Mouse (Mus musculus): ENCODE results near the gene Ndufb8.

Gene Ndufb8

DNA sequence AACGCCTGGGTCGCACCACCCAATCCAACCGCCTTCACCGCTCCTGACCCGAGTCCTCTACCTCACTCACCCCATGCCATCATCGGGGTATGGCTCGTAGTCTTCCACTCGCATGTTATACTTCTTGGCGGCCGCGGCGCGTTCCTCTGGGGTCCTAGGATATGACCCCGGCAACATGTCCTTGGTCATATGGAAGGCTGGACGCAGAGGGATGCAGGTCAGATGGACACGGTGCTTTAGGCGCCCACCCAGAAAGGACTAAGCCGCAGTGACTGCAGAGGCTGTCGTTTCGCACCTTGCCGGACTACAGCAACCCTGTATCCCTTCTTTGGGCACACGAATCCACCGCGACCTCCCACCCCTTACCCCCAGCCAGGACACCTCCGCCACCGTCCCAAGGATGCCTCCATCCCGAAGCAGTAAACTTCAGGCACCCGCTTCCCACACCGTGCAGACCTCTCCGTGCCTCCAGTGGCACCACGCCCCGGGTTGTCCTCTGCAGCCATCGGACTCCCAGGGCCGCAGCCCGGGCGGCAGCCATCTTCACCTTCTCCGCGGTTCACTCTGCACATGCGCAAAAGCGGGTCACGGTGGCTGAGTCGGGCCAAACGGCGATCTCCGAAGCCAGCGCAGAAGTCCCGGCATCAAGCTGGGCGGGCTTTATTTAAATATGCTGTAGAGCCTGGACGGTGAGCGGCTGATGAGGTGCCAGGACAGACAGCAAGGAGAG lies at the start of gene Ndufb8:
Ndufb8 (minus strand) TSS at position 580 of the 730 bp plus-strand sequence.
- DNase-seq: peak; percentile 94 to 98

GRCm38 (mm10) chr19:44594180-44594579 lies 38.9 kb upstream of the Ndufb8 start:
- DNase-seq: no peak

- no peak for DNase-seq
Measured at GRCm38 (mm10) chr19:44591638-44592037, 36.4 kb upstream of the Ndufb8 start.

- DNase-seq: no peak
Measured at GRCm38 (mm10) chr19:44590992-44591391, 35.8 kb upstream of the Ndufb8 start.

GRCm38 (mm10) chr19:44589591-44590223 lies 34.5 kb upstream of the Ndufb8 start:
- DNase-seq: no peak

DNA sequence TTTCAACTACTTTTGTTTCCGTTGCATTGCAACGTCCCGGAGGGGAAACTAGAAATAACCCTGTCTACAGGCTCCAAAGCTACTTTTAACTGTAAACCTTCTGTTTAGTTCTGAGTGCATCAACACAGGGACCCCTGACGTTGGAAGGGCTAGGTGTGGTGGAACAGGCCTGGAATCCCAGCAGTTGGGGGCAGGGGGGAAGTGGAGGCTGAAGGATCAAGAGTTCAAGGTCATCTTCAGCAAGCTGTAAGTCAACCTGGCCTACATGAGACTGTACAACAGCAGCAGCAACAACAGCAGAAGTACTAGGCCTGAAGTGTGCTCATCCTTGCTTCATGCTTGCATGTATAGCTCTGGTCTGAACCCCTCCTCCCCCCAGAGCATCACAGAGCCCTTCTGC lies 32.8 kb upstream of the Ndufb8 start:
- DNase-seq: no peak

GRCm38 (mm10) chr19:44582638-44583309 lies 27.5 kb upstream of the Ndufb8 start:
- peak; percentile 82 to 89 for DNase-seq

DNA sequence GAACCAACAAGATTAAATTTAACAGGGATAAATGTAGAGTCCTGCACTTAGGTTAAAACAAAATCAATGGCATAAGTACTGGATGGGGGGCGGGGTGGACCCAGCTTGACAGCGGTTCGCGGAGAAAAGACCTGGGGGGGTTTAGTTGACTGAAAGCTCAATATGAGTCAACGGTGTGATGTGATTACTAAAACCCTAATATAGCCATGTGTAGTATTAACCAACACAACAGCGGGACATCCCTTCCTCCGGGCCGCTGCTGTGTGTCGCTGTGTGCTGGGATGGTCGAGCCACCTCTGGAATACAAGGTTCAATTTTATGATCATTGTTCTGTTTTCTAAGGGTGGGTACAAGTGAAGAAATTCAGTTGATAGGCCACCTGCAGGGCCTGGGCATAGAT lies 26.9 kb upstream of the Ndufb8 start:
- DNase-seq: no peak

DNA sequence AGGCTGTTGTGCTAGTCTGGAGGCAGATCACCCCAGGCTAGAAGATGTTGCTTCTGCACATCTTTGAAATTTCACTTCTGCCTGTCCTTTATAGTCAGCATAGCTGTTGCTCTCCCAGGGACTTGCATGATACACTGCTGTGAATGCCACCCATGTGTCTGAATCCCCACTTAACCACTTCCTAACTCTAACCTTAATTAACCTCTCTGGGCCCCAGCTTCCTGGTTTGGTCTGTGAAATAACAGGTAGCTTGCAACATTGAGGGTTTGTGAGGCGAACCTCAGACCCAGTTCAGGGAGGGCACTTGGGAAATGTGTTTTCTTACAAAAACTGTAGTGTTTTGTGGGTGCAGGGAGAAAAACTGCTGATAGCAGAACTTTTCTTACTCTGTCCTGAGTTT lies 22.8 kb upstream of the Ndufb8 start:
- no peak for DNase-seq

DNA sequence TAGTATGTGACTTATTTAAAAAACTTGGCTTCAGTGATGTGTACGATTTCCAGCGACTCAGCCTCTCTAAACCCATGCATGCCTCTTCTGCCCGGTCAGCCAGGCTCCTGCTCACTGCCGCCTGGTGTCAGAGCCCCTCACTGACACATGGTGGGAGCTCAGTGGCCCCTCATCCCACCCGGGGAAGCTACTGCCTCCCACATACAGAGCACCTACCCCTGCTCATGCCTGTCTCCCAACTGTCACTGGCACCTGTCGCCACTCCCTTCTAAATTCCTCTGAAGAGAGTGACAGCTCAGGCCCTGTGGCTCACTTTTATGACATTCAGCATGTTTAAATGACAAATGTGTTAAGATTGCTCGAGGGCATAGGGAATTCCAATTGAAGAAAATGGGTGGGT lies 21.0 kb upstream of the Ndufb8 start:
- DNase-seq: no peak

DNA sequence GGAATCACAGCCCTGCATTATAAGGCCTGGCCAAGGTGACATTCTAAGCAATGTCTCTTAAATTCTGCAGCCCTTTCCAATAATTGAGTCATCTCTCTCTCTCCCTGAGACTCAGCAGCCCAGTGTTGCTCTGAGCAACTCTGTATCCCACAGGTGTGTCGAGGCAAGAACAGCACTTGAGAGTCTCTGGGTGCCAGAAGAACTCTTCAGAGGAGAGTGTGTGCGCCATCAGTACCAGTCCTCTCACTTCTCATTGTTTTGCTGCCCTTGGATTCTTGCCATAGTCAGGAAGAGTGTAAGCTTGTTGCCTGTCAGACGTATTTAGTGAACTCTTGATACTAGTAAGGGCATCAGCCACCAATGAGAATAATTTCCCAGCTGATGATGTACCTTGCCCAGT lies 12.5 kb upstream of the Ndufb8 start:
- DNase-seq: no peak

GRCm38 (mm10) chr19:44564006-44564405 lies 8.8 kb upstream of the Ndufb8 start:
- DNase-seq: no peak

GRCm38 (mm10) chr19:44562652-44563206 lies 7.5 kb upstream of the Ndufb8 start, which contains the start of gene Hif1an:
Hif1an (plus strand) TSS chr19:44562850.
- peak; percentile 95 for DNase-seq

DNA sequence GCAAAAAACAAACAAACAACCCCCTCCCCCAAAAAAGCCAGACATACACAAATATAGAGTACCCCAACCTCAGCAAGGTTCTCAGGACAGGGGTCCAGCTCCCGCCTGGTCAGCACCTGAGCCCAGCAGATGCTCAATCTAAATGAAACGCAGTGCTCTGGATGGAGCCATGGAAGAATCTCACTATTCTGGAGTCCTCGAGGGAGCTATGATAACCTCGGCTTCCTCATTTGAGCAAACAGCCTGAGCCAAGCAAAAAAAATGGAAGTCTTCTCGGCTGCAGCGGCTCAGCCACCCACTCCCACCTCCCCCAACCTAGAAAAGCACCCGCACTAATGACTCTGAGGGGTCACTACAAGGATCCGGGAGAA lies 765 bp downstream of the Ndufb8 start:
- DNase-seq: no peak

- no peak for DNase-seq
Measured at GRCm38 (mm10) chr19:44553286-44553685, 2.0 kb downstream of the Ndufb8 start.

DNA sequence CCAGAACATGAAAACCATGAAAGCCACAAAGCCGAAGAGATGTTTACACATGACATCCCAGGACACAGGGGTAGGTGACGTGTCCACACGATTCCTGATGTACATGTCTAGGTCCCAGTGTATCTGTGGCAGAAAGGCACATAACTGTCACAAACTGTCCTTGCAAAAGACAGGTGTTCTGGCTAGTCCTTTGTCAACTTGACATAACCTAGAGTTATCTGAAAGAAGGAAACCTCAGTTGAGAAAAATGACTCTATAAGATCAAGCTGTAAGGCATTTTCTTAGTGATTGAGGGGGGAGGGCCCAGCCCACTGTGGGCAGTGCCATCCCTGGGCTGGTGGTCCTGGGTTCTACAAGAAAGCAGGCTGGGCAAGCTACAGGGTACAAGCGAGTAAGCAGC lies 2.5 kb downstream of the Ndufb8 start, which contains the start of gene Gm20538:
Gm20538 (minus strand) TSS at position 101 of the 400 bp plus-strand sequence.
- DNase-seq: no peak

GRCm38 (mm10) chr19:44545321-44546041 lies 9.8 kb downstream of the Ndufb8 start, which contains the start of gene Sec31b:
Sec31b (minus strand) TSS chr19:44545864.
- DNase-seq: peak; percentile 41 to 56

DNA sequence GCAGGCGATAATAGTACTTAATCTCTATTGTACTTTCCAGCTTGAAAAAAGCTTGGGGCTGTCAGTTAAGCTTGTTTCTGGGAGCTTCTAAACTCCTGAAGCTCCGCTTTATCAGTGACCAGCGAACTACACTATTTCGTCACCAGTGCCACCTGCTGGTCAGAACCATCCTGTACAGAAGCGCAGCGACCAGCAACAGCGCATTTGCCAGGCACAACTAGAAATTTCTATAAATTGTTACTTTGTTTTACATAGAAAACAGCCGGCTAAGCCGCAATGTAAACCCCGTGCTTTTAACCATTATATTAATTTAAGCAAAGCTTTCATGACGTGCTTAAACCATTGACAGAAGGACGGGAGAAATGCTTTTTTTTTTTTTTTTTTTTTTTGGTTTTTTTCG lies 10.5 kb downstream of the Ndufb8 start:
- DNase-seq: peak; percentile 77 to 80

DNA sequence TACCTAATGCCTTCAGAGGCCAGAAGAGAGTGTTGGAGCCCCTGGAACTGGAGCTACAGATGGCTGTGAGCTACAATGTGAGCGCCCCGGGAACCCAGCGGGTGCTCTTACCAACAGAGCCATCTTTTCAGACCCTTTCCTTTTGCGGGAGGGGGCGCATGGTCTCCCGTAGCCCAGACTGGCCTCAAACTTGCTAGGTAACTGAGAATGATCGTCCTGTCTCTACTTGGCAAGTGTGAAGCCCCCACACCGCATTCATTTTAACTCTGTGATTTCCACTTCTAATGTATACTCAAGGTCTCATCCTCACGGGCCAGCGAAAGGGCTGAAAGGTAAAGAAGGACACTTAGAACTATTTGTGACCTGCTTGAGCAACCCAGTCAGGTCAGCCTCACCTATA lies 10.9 kb downstream of the Ndufb8 start:
- DNase-seq: no peak

GRCm38 (mm10) chr19:44542694-44543178 lies 12.5 kb downstream of the Ndufb8 start:
- no peak for DNase-seq

GRCm38 (mm10) chr19:44537416-44537815 lies 17.8 kb downstream of the Ndufb8 start:
- no peak for DNase-seq

DNA sequence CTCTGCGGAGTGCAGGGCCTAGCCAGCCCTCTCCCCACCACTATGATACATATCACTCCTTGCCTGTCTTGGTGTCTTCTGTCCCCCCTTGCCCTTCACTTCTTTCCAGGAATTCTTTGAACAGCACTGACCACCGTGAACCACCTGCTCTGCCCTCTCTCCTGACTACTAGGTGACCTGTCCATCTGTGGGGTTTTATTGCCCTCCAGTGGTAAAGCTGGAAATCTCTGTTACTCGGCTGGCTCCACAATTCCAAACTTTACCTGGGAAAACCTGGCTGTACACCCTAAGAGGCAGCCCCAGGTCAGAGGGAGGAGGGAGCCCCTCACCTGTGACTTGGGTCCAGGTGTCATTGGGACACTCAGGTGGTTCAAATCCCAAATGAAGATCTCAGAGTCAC lies 19.9 kb downstream of the Ndufb8 start:
- no peak for DNase-seq

DNA sequence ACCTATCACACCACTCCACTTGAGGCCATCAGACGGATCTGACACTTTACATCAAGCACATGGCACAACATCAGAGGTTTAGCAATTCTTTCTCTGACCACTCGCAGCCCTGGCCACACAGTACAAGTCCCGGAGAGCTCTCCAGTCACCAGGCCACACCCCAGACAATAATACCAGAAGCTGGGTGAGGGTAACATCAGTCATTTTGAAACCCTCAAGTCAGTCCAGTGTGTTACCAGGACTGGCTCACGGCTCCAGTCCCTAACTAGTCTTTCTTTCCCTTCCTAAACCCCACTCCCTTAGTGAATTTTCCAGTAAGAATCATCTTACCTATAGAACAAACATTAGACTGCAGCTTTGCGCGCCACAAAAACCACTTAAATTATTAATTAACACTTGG lies 25.2 kb downstream of the Ndufb8 start:
- DNase-seq: no peak
